Mouse (Mus musculus) liver, postnatal 0 days (tissue): ENCODE measurements at regions not wholly inside any gene's neighbourhood (a gene's known extent, or its start where the extent isn't known, plus 50 kb on each side); places are given as distances from the start of the nearest gene placed in this dataset.

ENCODE experiments used
- ATAC-seq: fragments of 200-750 bp; cut with Nextera tagmentation; 2 replicates; pipeline ENCODE4 v1.8.0; 2017; ENCODE audit warnings: mild to moderate bottlenecking, moderate library complexity
- DNase-seq: peaks from one replicate; pipeline ENCODE4 v3.0.0-alpha.2; 2016
- H3K27ac ChIP-seq: fragments of 300-500 bp; sonication (generic); 2 replicates; pipeline ENCODE4 v1.5.1; 2014; ENCODE audit warnings: antibody characterized with exemption, moderate library complexity, mild to moderate bottlenecking, low read depth
- H3K27me3 ChIP-seq: fragments of 300-500 bp; sonication (generic); 2 replicates; pipeline ENCODE4 v1.6.1; 2014; ENCODE audit warnings: low read length, control low read depth, mixed read lengths; ENCODE audit not compliant: insufficient read depth
- H3K36me3 ChIP-seq: fragments of 300-500 bp; sonication (generic); replicated peaks from 2 replicates; pipeline ENCODE4 v1.6.1; 2014; ENCODE audit warnings: mild to moderate bottlenecking, control low read depth, low read length, moderate library complexity, mixed read lengths; ENCODE audit not compliant: insufficient read depth
- H3K4me1 ChIP-seq: fragments of 300-500 bp; sonication (generic); 2 replicates; pipeline ENCODE4 v1.6.1; 2014; ENCODE audit warnings: antibody characterized with exemption, mild to moderate bottlenecking, control low read depth; ENCODE audit not compliant: insufficient read depth
- H3K4me2 ChIP-seq: fragments of 300-500 bp; sonication (generic); 2 replicates; pipeline ENCODE4 v1.6.1; 2014; ENCODE audit warnings: low read depth, mild to moderate bottlenecking, low read length, moderate library complexity, mixed read lengths
- H3K4me3 ChIP-seq: fragments of 300-500 bp; sonication (generic); 2 replicates; pipeline ENCODE4 v1.5.1; 2014; ENCODE audit warnings: low read depth, low read length
- H3K9ac ChIP-seq: fragments of 300-500 bp; sonication (generic); replicated peaks from 2 replicates; pipeline ENCODE4 v1.6.1; 2014; ENCODE audit warnings: mild to moderate bottlenecking, moderate library complexity
- H3K9me3 ChIP-seq: fragments of 300-500 bp; sonication (generic); 2 replicates; pipeline ENCODE4 v1.6.1; 2016; ENCODE audit warnings: mild to moderate bottlenecking, control low read depth, low read length, mixed read lengths
- CTCF ChIP-seq: sonication (generic); IDR thresholded peaks from 2 replicates; pipeline ENCODE4 v1.5.1; 2016; ENCODE audit warnings: antibody characterized with exemption, low read depth
- EP300 ChIP-seq: IDR thresholded peaks from 2 replicates; pipeline ENCODE4 v1.6.1; 2016; ENCODE audit warnings: antibody characterized with exemption, low read depth, mild to moderate bottlenecking
- WGBS: fragments of 180-500 bp; shearing (Covaris S2); extraction: QIAGEN DNeasy Blood & Tissue Kit; methylation state at CpG from one replicate; pipeline ENCODE4 v1.1.7; 2014; ENCODE audit not compliant: insufficient replicate concordance; 5-methylcytosine and 5-hydroxymethylcytosine counted together

DNA sequence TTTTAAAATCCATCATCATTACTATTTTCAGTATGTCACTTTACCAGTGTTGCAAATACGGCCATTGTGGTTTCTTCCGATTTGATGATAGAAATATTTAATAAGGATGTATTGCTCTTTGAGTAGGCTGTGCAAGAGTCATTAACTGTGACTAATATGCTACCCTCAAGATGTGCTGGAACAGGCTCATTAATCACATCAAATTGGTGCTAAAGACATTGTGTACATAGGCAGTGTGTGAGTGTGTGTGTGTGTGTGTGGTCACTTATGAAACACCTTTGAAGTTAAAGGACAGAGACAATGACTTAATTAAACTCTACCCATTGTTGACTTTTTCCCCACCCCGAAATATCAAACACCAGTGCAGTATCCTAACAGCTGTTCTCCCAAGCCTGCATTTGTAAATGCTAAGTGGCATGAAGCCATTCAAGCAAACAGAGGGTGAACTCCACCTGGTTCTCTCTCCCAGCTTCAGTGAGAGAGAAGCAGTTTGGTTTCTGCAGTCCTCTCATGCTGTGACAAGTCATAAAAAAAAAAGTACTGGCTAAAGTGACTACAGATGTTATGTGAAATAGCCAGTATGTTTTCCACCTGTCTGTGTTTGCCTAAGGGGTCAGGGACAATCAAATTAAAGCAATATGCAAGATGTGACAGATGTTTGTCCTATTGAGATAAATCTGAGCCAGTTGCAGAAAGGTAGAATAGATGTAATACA lies 116.4 kb upstream of the Speer2 start:
- Histone ChIP-seq H3K4me1 (no peaks in the 10 kb centered on the region), H3K27ac (no peak overlapping the region), H3K9ac (no peak overlapping the region), H3K36me3 (no peaks in the 10 kb centered on the region), H3K4me3 (no peak overlapping the region), H3K9me3 (no peaks in the 10 kb centered on the region), H3K27me3 (no peaks in the 10 kb centered on the region), H3K4me2 (no peak overlapping the region)
- 66% methylated on average over 3 of the region's 3 CpGs for WGBS
- no peak for DNase-seq
- TF ChIP-seq EP300 (no peak), CTCF (no peak)
- no peak for ATAC-seq

DNA sequence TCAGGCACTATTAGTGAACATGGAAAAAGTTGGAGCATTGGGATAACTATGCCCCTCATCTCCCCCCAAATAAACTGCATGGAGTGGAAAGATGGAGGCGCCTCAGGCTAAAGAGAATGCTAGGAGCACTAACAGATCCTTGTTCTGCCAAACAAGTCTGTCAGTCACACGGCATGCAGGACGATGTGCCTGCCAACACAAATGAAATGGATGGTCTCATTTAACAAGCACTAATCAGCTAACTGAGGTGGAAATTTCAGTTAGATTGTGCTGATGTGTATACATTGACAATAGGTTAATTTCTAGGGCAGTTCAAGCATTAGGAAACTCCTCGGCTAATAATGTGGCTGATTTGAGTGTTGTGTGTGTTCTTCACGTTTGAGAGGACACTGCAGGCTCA lies 120.8 kb upstream of the Speer2 start:
- H3K4me3 ChIP-seq: no peak overlapping the region
- TF ChIP-seq CTCF: no peak
- no peak for TF ChIP-seq EP300
- H3K9me3 ChIP-seq: no peaks in the 10 kb centered on the region
- H3K9ac ChIP-seq: no peak overlapping the region
- ATAC-seq (no peak), DNase-seq (no peak)
- H3K36me3 ChIP-seq: no peaks in the 10 kb centered on the region
- WGBS: 74% methylated on average over 5 of the region's 5 CpGs
- H3K27ac ChIP-seq: no peak overlapping the region
- no peak overlapping the region for H3K4me2 ChIP-seq
- H3K27me3 ChIP-seq: no peaks in the 10 kb centered on the region
- no peaks in the 10 kb centered on the region for H3K4me1 ChIP-seq

DNA sequence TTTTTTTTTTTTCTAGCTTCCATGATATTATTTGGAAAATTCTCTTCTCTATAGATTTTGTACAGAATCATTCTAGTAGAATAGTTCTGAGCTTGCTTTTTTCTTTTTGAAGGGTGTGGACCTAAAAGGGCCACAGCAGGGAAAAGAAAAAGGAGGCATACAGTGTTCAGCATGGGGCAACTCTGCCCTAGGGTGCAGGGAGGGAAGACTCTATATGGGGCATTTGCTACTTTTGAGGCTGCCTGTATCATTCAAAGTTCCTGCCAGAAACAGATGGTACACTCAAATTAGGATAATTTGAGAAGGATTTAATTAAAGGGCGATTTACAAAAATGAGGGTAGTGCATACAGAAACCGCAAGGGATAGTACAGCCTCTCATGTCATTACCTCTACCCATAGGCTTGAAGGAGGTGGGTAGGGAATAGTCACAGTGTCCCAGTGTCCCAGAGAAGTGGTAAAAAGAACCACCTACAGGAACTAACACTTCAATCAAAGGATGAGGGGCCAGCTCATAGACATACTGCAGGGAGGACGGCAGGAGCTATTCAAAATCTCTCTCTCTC lies 128.4 kb upstream of the Speer2 start:
- Histone ChIP-seq H3K4me1 (no peaks in the 10 kb centered on the region), H3K36me3 (no peaks in the 10 kb centered on the region), H3K4me3 (no peak overlapping the region), H3K4me2 (no peak overlapping the region), H3K27me3 (no peaks in the 10 kb centered on the region), H3K9ac (no peak overlapping the region), H3K9me3 (no peaks in the 10 kb centered on the region), H3K27ac (no peak overlapping the region)
- DNase-seq (no peak), ATAC-seq (no peak)
- WGBS: 80% methylated on average over 3 of the region's 3 CpGs
- TF ChIP-seq EP300: no peak
- no peak for TF ChIP-seq CTCF

DNA sequence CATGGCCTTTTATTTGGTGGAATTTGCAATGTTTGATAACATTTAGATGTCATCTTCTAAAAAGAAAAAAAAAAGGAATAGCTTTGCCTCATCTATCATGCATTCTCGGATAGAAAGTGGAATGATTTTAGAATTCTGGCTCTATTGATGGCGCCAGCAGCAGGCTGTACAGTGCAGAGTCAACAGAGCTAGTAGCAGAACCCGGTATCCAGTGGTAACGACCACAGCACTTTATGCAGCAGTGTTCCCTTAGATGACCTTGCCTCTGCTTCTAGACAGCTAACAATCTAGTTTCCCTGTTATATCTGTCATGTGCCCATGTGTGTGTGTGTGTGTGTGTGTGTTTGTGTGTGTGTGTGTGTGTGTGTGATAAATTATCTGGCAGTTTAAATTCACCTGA lies 129.2 kb upstream of the Speer2 start:
- DNase-seq: no peak
- no peaks in the 10 kb centered on the region for H3K27me3 ChIP-seq
- no peak overlapping the region for H3K4me3 ChIP-seq
- no peak for TF ChIP-seq CTCF
- no peak for TF ChIP-seq EP300
- no peak for ATAC-seq
- H3K36me3 ChIP-seq: no peaks in the 10 kb centered on the region
- H3K9me3 ChIP-seq: no peaks in the 10 kb centered on the region
- WGBS: 61% methylated on average over 4 of the region's 4 CpGs
- no peak overlapping the region for H3K27ac ChIP-seq
- H3K4me1 ChIP-seq: no peaks in the 10 kb centered on the region
- no peak overlapping the region for H3K9ac ChIP-seq
- H3K4me2 ChIP-seq: no peak overlapping the region

DNA sequence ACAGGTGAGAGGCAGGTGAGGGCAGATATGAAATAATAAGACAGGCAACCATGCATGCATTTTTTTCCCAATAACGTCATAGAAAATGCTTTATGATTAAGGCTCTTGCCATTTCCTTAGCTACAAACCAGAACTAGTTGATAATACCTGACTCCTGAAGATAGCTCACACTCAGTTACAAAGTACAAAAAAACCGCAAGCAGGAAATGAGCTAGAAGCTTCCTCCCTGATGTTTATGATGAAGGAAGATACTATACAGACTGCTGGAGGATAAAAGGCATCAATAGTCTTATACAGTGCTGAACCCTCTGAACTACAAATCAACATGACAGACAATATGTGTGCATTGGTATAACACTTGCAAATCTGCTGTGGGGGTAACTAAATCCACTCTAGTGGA lies 143.3 kb upstream of the Speer2 start:
- ATAC-seq (no peak), DNase-seq (no peak)
- H3K36me3 ChIP-seq: no peaks in the 10 kb centered on the region
- H3K27me3 ChIP-seq: no peaks in the 10 kb centered on the region
- no peak for TF ChIP-seq EP300
- no peak for TF ChIP-seq CTCF
- WGBS: 64% methylated on average over 2 of the region's 2 CpGs
- H3K4me2 ChIP-seq: no peak overlapping the region
- no peak overlapping the region for H3K9ac ChIP-seq
- no peaks in the 10 kb centered on the region for H3K4me1 ChIP-seq
- H3K9me3 ChIP-seq: no peaks in the 10 kb centered on the region
- no peak overlapping the region for H3K4me3 ChIP-seq
- no peak overlapping the region for H3K27ac ChIP-seq

DNA sequence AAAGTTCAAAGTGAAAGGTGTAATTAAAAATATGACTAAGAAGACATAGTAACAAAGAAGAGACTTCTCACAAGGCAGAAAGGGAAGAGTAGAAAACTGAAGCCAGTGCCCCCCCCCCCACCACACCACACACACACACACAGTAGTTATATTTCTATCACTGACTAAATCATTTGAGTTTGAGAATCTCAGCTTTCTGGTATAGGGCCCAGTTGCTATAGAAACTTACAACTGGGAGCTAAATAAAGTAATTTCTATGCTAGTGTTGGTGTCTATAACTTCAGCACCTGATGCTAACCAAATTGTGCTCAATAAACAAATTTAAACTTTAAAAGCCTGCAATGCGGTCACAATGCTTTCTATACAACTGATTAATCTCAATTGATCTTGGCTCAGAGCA lies 153.4 kb upstream of the Speer2 start:
- Histone ChIP-seq H3K4me2 (no peak overlapping the region), H3K36me3 (no peaks in the 10 kb centered on the region), H3K27me3 (no peaks in the 10 kb centered on the region), H3K27ac (no peak overlapping the region), H3K4me1 (no peaks in the 10 kb centered on the region), H3K4me3 (no peak overlapping the region), H3K9ac (no peak overlapping the region), H3K9me3 (no peaks in the 10 kb centered on the region)
- 78% methylated on average over 1 of the region's 1 CpGs for WGBS
- no peak for TF ChIP-seq EP300
- no peak for TF ChIP-seq CTCF
- DNase-seq (no peak), ATAC-seq (no peak)

DNA sequence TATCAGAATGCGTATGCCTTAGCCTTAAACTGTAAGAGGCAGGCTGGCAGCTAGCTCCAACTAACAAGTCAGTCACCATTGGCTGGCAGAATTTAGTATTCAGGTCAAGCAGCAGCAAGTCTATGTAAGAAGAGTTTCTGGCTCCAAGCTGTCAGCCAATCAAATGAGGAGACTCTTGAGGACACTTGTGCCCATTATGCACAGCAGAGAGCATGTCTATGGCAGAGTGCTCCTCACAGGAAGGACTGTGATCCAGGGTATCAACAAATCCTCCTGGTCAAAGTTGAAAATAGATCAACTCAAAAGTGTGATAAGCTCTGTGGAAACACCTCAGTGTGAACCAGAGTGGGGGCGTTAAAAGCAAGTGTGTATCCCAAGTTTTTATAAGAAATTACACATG lies 156.0 kb upstream of the Speer2 start:
- Histone ChIP-seq H3K27ac (no peak overlapping the region), H3K4me3 (no peak overlapping the region), H3K4me1 (no peaks in the 10 kb centered on the region), H3K9me3 (no peaks in the 10 kb centered on the region), H3K36me3 (no peaks in the 10 kb centered on the region), H3K4me2 (no peak overlapping the region), H3K27me3 (no peaks in the 10 kb centered on the region), H3K9ac (no peak overlapping the region)
- DNase-seq: no peak
- 83% methylated on average over 2 of the region's 2 CpGs for WGBS
- no peak for TF ChIP-seq EP300
- TF ChIP-seq CTCF: no peak
- ATAC-seq: no peak
